Mouse (Mus musculus) kidney, embryonic 14.5 days (tissue): ENCODE results near the gene Yeats2. TPM values are rescaled to one million over a fixed set of nuclear protein-coding genes. Genes with fewer than 3 reads are reported as not detected.

Experiments
- polyA plus RNA-seq: library from polyadenylated mRNA; unstranded; fragments of >200 nt; fragmentation: Nextera tagmentation; extraction: Ambion mirVana; gene quantifications from 2 replicates; pipeline ENCODE4 v1.2.1, GENCODE M21; 2014

Yeats2 gene
- polyA plus RNA-seq, 1 experiment from 2014 or later = 47.5 TPM

Other genes starting within 250 kb of the Yeats2 start
- 9.2 and 10.7 TPM in 2 replicates for gene Klhl6, start 158.0 kb upstream of the Yeats2 start, polyA plus RNA-seq
- 21.8 and 40.4 TPM in 2 replicates for gene Klhl24, start 43.5 kb upstream of the Yeats2 start, polyA plus RNA-seq
- 0.88 and 1.0 TPM in 2 replicates for gene Map6d1, start 100.3 kb downstream of the Yeats2 start, polyA plus RNA-seq
- 84.6 and 110 TPM in 2 replicates for gene Parl, start 161.3 kb downstream of the Yeats2 start, polyA plus RNA-seq
- gene Cyp2ab1, start 184.3 kb downstream of the Yeats2 start, polyA plus RNA-seq = not detected in 2 replicates